Mouse (Mus musculus) heart, embryonic 15.5 days (tissue): ENCODE data around the gene Metap2. TPM values are rescaled to one million over a fixed set of nuclear protein-coding genes. Genes with fewer than 3 reads are reported as not detected.

Experiments
- ATAC-seq: fragments of 200-750 bp; cut with Nextera tagmentation; replicated peaks from 2 replicates; pipeline ENCODE4 v1.8.0; 2017; ENCODE audit warnings: low read depth, moderate TSS enrichment; ENCODE audit not compliant: insufficient number of reproducible peaks, insufficient read depth, low FRiP score
- H3K27ac ChIP-seq: fragments of 300-500 bp; sonication (generic); 2 replicates; pipeline ENCODE4 v1.5.1; 2015; ENCODE audit warnings: mild to moderate bottlenecking, inconsistent platforms
- H3K27me3 ChIP-seq: fragments of 300-500 bp; sonication (generic); 2 replicates; pipeline ENCODE4 v1.6.1; 2015; ENCODE audit warnings: inconsistent platforms
- H3K36me3 ChIP-seq: fragments of 300-500 bp; sonication (generic); 2 replicates; pipeline ENCODE4 v1.6.1; 2015; ENCODE audit warnings: mild to moderate bottlenecking, inconsistent platforms
- H3K4me1 ChIP-seq: fragments of 300-500 bp; sonication (generic); replicated peaks from 2 replicates; pipeline ENCODE4 v1.6.1; 2015; ENCODE audit warnings: inconsistent platforms
- H3K4me2 ChIP-seq: fragments of 300-500 bp; sonication (generic); 2 replicates; pipeline ENCODE4 v1.6.1; 2015; ENCODE audit warnings: inconsistent platforms, mild to moderate bottlenecking, moderate library complexity
- H3K4me3 ChIP-seq: fragments of 300-500 bp; sonication (generic); 2 replicates; pipeline ENCODE4 v1.5.1; 2015; ENCODE audit warnings: mild to moderate bottlenecking, inconsistent platforms
- H3K9ac ChIP-seq: fragments of 300-500 bp; sonication (generic); 2 replicates; pipeline ENCODE4 v1.6.1; 2015; ENCODE audit warnings: mild to moderate bottlenecking, inconsistent platforms
- H3K9me3 ChIP-seq: fragments of 300-500 bp; sonication (generic); replicated peaks from 2 replicates; pipeline ENCODE4 v1.6.1; 2016; ENCODE audit warnings: inconsistent platforms
- whole genome bisulfite sequencing: fragments of 180-500 bp; shearing (Covaris S2); methylation state at CpG from one replicate; pipeline ENCODE4 v1.1.7; 2015; ENCODE audit warnings: mixed read lengths; 5-methylcytosine and 5-hydroxymethylcytosine counted together
- polyA plus RNA-seq: library from polyadenylated mRNA; unstranded; fragments of >200 nt; fragmentation: Nextera tagmentation; extraction: Ambion mirVana; gene quantifications from 2 replicates; pipeline ENCODE4 v1.2.1, GENCODE M21; 2015

Metap2 gene
- polyA plus RNA-seq, 1 experiment from 2014 or later: 156 TPM

GRCm38 (mm10) chr10:93930236-93930824, 33.4 kb upstream of the Metap2 start:
- 54% methylated on average over 4 of the region's 4 CpGs for WGBS
- no peak overlapping the region for H3K4me3 ChIP-seq
- no peaks in the 10 kb centered on the region for H3K27me3 ChIP-seq
- no peak for ATAC-seq
- no peaks in the 10 kb centered on the region for H3K36me3 ChIP-seq
- H3K27ac ChIP-seq: no peak overlapping the region
- no peak overlapping the region for H3K4me2 ChIP-seq
- no peaks in the 10 kb centered on the region for H3K9me3 ChIP-seq
- peaks cover 10% of the 10 kb centered on the region for H3K4me1 ChIP-seq
- H3K9ac ChIP-seq: no peak overlapping the region

- peaks cover 2% of the 10 kb centered on the region; the same call in 1 of the 2 replicates for H3K4me1 ChIP-seq
- no peak overlapping the region for H3K4me3 ChIP-seq
- no peak for ATAC-seq
- H3K36me3 ChIP-seq: no peaks in the 10 kb centered on the region
- no peak overlapping the region for H3K4me2 ChIP-seq
- WGBS: 66% methylated on average over 5 of the region's 5 CpGs
- no peaks in the 10 kb centered on the region for H3K9me3 ChIP-seq
- no peaks in the 10 kb centered on the region for H3K27me3 ChIP-seq
- no peak overlapping the region for H3K9ac ChIP-seq
- H3K27ac ChIP-seq: no peak overlapping the region
Observed at GRCm38 (mm10) chr10:93924666-93925065, 27.8 kb upstream of the Metap2 start.

GRCm38 (mm10) chr10:93921160-93921559, 24.3 kb upstream of the Metap2 start:
- 83% methylated on average over 4 of the region's 4 CpGs for WGBS
- Histone ChIP-seq H3K27me3 (no peaks in the 10 kb centered on the region), H3K4me3 (no peak overlapping the region), H3K9ac (no peak overlapping the region), H3K4me2 (no peak overlapping the region), H3K36me3 (no peaks in the 10 kb centered on the region), H3K4me1 (peaks cover 18% of the 10 kb centered on the region), H3K9me3 (no peaks in the 10 kb centered on the region), H3K27ac (no peak overlapping the region)
- ATAC-seq: no peak

- Histone ChIP-seq H3K4me2 (peak overlapping the region; percentile 48), H3K36me3 (no peaks in the 10 kb centered on the region), H3K9me3 (no peaks in the 10 kb centered on the region), H3K27ac (peak overlapping the region; percentile 76), H3K4me1 (peaks cover 22% of the 10 kb centered on the region), H3K4me3 (no peak overlapping the region), H3K9ac (no peak overlapping the region), H3K27me3 (no peaks in the 10 kb centered on the region)
- ATAC-seq: peak; percentile 55
- WGBS: 30% methylated on average over 13 of the region's 13 CpGs
Observed at GRCm38 (mm10) chr10:93919227-93919626, 22.3 kb upstream of the Metap2 start.

- H3K27me3 ChIP-seq: no peaks in the 10 kb centered on the region
- H3K36me3 ChIP-seq: no peaks in the 10 kb centered on the region
- no peak overlapping the region for H3K4me3 ChIP-seq
- H3K9me3 ChIP-seq: no peaks in the 10 kb centered on the region
- 15% methylated on average over 6 of the region's 6 CpGs for WGBS
- peaks cover 22% of the 10 kb centered on the region for H3K4me1 ChIP-seq
- H3K27ac ChIP-seq: peak overlapping the region; percentile 76
- peak; percentile 73 for ATAC-seq
- no peak overlapping the region for H3K9ac ChIP-seq
- H3K4me2 ChIP-seq: peak overlapping the region; percentile 48
Observed at GRCm38 (mm10) chr10:93918701-93919100, 21.8 kb upstream of the Metap2 start.

GRCm38 (mm10) chr10:93918087-93918486, 21.2 kb upstream of the Metap2 start:
- peak overlapping the region; percentile 76 for H3K27ac ChIP-seq
- WGBS: 65% methylated on average over 2 of the region's 2 CpGs
- H3K9me3 ChIP-seq: no peaks in the 10 kb centered on the region
- no peak for ATAC-seq
- peaks cover 22% of the 10 kb centered on the region for H3K4me1 ChIP-seq
- H3K9ac ChIP-seq: no peak overlapping the region
- no peak overlapping the region for H3K4me2 ChIP-seq
- H3K27me3 ChIP-seq: no peaks in the 10 kb centered on the region
- H3K4me3 ChIP-seq: no peak overlapping the region
- no peaks in the 10 kb centered on the region for H3K36me3 ChIP-seq

- Histone ChIP-seq H3K9ac (no peak overlapping the region), H3K4me1 (peaks cover 22% of the 10 kb centered on the region), H3K9me3 (no peaks in the 10 kb centered on the region), H3K4me3 (no peak overlapping the region), H3K27ac (no peak overlapping the region), H3K4me2 (no peak overlapping the region), H3K27me3 (no peaks in the 10 kb centered on the region), H3K36me3 (no peaks in the 10 kb centered on the region)
- ATAC-seq: no peak
- WGBS: 74% methylated on average over 2 of the region's 2 CpGs
Observed at GRCm38 (mm10) chr10:93916778-93917177, 19.9 kb upstream of the Metap2 start.

- Histone ChIP-seq H3K27me3 (no peaks in the 10 kb centered on the region), H3K9me3 (no peaks in the 10 kb centered on the region), H3K36me3 (no peaks in the 10 kb centered on the region), H3K4me2 (0 out of 2 replicates have a peak overlapping the region, but pooled peaks have one; percentile 10), H3K4me1 (peaks cover 22% of the 10 kb centered on the region), H3K27ac (no peak overlapping the region), H3K9ac (no peak overlapping the region), H3K4me3 (no peak overlapping the region)
- no peak for ATAC-seq
- WGBS: 55% methylated on average over 11 of the region's 11 CpGs
Observed at GRCm38 (mm10) chr10:93915531-93916275, 18.8 kb upstream of the Metap2 start.

GRCm38 (mm10) chr10:93913525-93913924, 16.6 kb upstream of the Metap2 start:
- H3K4me2 ChIP-seq: no peak overlapping the region
- no peaks in the 10 kb centered on the region for H3K9me3 ChIP-seq
- peaks cover 11% of the 10 kb centered on the region for H3K4me1 ChIP-seq
- no peak for ATAC-seq
- H3K27ac ChIP-seq: no peak overlapping the region
- H3K27me3 ChIP-seq: no peaks in the 10 kb centered on the region
- no peaks in the 10 kb centered on the region for H3K36me3 ChIP-seq
- H3K4me3 ChIP-seq: no peak overlapping the region
- 88% methylated on average over 5 of the region's 5 CpGs for WGBS
- H3K9ac ChIP-seq: no peak overlapping the region

- no peak for ATAC-seq
- Histone ChIP-seq H3K4me3 (no peak overlapping the region), H3K36me3 (no peaks in the 10 kb centered on the region), H3K27me3 (no peaks in the 10 kb centered on the region), H3K27ac (no peak overlapping the region), H3K9me3 (no peaks in the 10 kb centered on the region), H3K9ac (no peak overlapping the region), H3K4me2 (no peak overlapping the region), H3K4me1 (peaks cover 6% of the 10 kb centered on the region; the same call in 1 of the 2 replicates)
- WGBS: 67% methylated on average over 1 of the region's 1 CpGs
Observed at GRCm38 (mm10) chr10:93912917-93913316, 16.0 kb upstream of the Metap2 start.

GRCm38 (mm10) chr10:93912136-93912855, 15.4 kb upstream of the Metap2 start:
- Histone ChIP-seq H3K9ac (no peak overlapping the region), H3K27ac (no peak overlapping the region), H3K4me3 (no peak overlapping the region), H3K9me3 (no peaks in the 10 kb centered on the region), H3K27me3 (no peaks in the 10 kb centered on the region), H3K36me3 (no peaks in the 10 kb centered on the region), H3K4me2 (no peak overlapping the region), H3K4me1 (peaks cover 4% of the 10 kb centered on the region; the same call in 1 of the 2 replicates)
- no peak for ATAC-seq
- 82% methylated on average over 5 of the region's 5 CpGs for WGBS
